Mouse (Mus musculus): ENCODE measurements at regions not wholly inside any gene's neighbourhood (a gene's known extent, or its start where the extent isn't known, plus 50 kb on each side); places are given as distances from the start of the nearest gene placed in this dataset.
"Not testable (repeated sequence)": the region's sequence is repeated elsewhere in the genome, so short reads cannot be mapped to it uniquely, and the experiment has no call there.

GRCm38 (mm10) chrX:159058931-159059330, 151.2 kb upstream of the Rps6ka3 start:
- H3K4me3 ChIP-seq (replicated peaks; ENCODE audit: extremely low read depth, low read depth, low read length): no peak overlapping the region
- no peak for DNase-seq
- TF ChIP-seq POLR2A (IDR thresholded peaks at IDR 0.05; ENCODE audit: borderline replicate concordance, extremely low read depth, low read depth, low read length) (no peak), CTCF (IDR thresholded peaks at IDR 0.05; ENCODE audit: insufficient read depth, low read length) (no peak)
- no peaks in the 10 kb centered on the region for H3K4me1 ChIP-seq (ENCODE audit: control insufficient read depth, insufficient read depth, low read length)

GRCm38 (mm10) chrX:159061322-159061721, 148.8 kb upstream of the Rps6ka3 start:
- no peak for DNase-seq
- H3K4me3 ChIP-seq (replicated peaks; ENCODE audit: extremely low read depth, low read depth, low read length): no peak overlapping the region
- no peaks in the 10 kb centered on the region for H3K4me1 ChIP-seq (ENCODE audit: control insufficient read depth, insufficient read depth, low read length)
- no peak for TF ChIP-seq POLR2A (IDR thresholded peaks at IDR 0.05; ENCODE audit: borderline replicate concordance, extremely low read depth, low read depth, low read length)
- no peak for TF ChIP-seq CTCF (IDR thresholded peaks at IDR 0.05; ENCODE audit: insufficient read depth, low read length)

GRCm38 (mm10) chrX:159066212-159066611, 143.9 kb upstream of the Rps6ka3 start:
- no peaks in the 10 kb centered on the region for H3K4me1 ChIP-seq (ENCODE audit: control insufficient read depth, insufficient read depth, low read length)
- no peak for DNase-seq
- no peak overlapping the region for H3K4me3 ChIP-seq (replicated peaks; ENCODE audit: extremely low read depth, low read depth, low read length)
- TF ChIP-seq CTCF (IDR thresholded peaks at IDR 0.05; ENCODE audit: insufficient read depth, low read length) (no peak), POLR2A (IDR thresholded peaks at IDR 0.05; ENCODE audit: borderline replicate concordance, extremely low read depth, low read depth, low read length) (no peak)
- WGBS: 53% methylated on average over 2 of the region's 2 CpGs

- H3K4me3 ChIP-seq (replicated peaks; ENCODE audit: extremely low read depth, low read depth, low read length): no peak overlapping the region
- no peak for DNase-seq
- TF ChIP-seq POLR2A (IDR thresholded peaks at IDR 0.05; ENCODE audit: borderline replicate concordance, extremely low read depth, low read depth, low read length): no peak
- TF ChIP-seq CTCF (IDR thresholded peaks at IDR 0.05; ENCODE audit: insufficient read depth, low read length): no peak
- no peaks in the 10 kb centered on the region; the same call in 1 of the 2 replicates for H3K4me1 ChIP-seq (ENCODE audit: control insufficient read depth, insufficient read depth, low read length)
- 58% methylated on average over 3 of the region's 3 CpGs for WGBS
These were observed 137.5 kb upstream of the Rps6ka3 start for GRCm38 (mm10) chrX:159072647-159073046.

- no peaks in the 10 kb centered on the region; the same call in 1 of the 2 replicates for H3K4me1 ChIP-seq (ENCODE audit: control insufficient read depth, insufficient read depth, low read length)
- no peak for DNase-seq
- TF ChIP-seq CTCF (IDR thresholded peaks at IDR 0.05; ENCODE audit: insufficient read depth, low read length) (no peak), POLR2A (IDR thresholded peaks at IDR 0.05; ENCODE audit: borderline replicate concordance, extremely low read depth, low read depth, low read length) (no peak)
- H3K4me3 ChIP-seq (replicated peaks; ENCODE audit: extremely low read depth, low read depth, low read length): no peak overlapping the region
These were observed 136.6 kb upstream of the Rps6ka3 start for GRCm38 (mm10) chrX:159073533-159073932.

GRCm38 (mm10) chrX:159080508-159080907, 129.6 kb upstream of the Rps6ka3 start:
- Histone ChIP-seq H3K4me3 (replicated peaks; ENCODE audit: extremely low read depth, low read depth, low read length) (no peak overlapping the region), H3K4me1 (ENCODE audit: control insufficient read depth, insufficient read depth, low read length) (no peaks in the 10 kb centered on the region; the same call in 1 of the 2 replicates)
- 44% methylated on average over 2 of the region's 2 CpGs for WGBS
- no peak for DNase-seq
- TF ChIP-seq CTCF (IDR thresholded peaks at IDR 0.05; ENCODE audit: insufficient read depth, low read length): no peak
- TF ChIP-seq POLR2A (IDR thresholded peaks at IDR 0.05; ENCODE audit: borderline replicate concordance, extremely low read depth, low read depth, low read length): no peak

GRCm38 (mm10) chrX:159110651-159111050, 99.5 kb upstream of the Rps6ka3 start:
- H3K4me1 ChIP-seq (ENCODE audit: control insufficient read depth, insufficient read depth, low read length); H3K4me3 ChIP-seq (replicated peaks; ENCODE audit: extremely low read depth, low read depth, low read length); DNase-seq: not testable (repeated sequence)
- WGBS: 93% methylated on average over 6 of the region's 6 CpGs

GRCm38 (mm10) chrX:159116210-159116609, 93.9 kb upstream of the Rps6ka3 start:
- H3K4me3 ChIP-seq (replicated peaks; ENCODE audit: extremely low read depth, low read depth, low read length): no peak overlapping the region
- no peaks in the 10 kb centered on the region for H3K4me1 ChIP-seq (ENCODE audit: control insufficient read depth, insufficient read depth, low read length)
- no peak for DNase-seq
- TF ChIP-seq CTCF (IDR thresholded peaks at IDR 0.05; ENCODE audit: insufficient read depth, low read length) (no peak), POLR2A (IDR thresholded peaks at IDR 0.05; ENCODE audit: borderline replicate concordance, extremely low read depth, low read depth, low read length) (no peak)

GRCm38 (mm10) chrX:159140554-159140953, 69.6 kb upstream of the Rps6ka3 start:
- Histone ChIP-seq H3K4me1 (ENCODE audit: control insufficient read depth, insufficient read depth, low read length) (peaks cover 6% of the 10 kb centered on the region), H3K4me3 (replicated peaks; ENCODE audit: extremely low read depth, low read depth, low read length) (no peak overlapping the region)
- no peak for DNase-seq
- TF ChIP-seq POLR2A (IDR thresholded peaks at IDR 0.05; ENCODE audit: borderline replicate concordance, extremely low read depth, low read depth, low read length) (no peak), CTCF (IDR thresholded peaks at IDR 0.05; ENCODE audit: insufficient read depth, low read length) (no peak)
- WGBS: 60% methylated on average over 4 of the region's 4 CpGs

- Histone ChIP-seq H3K4me3 (replicated peaks; ENCODE audit: extremely low read depth, low read depth, low read length) (no peak overlapping the region), H3K4me1 (ENCODE audit: control insufficient read depth, insufficient read depth, low read length) (peaks cover 7% of the 10 kb centered on the region)
- DNase-seq: no peak
- 83% methylated on average over 4 of the region's 4 CpGs for WGBS
- TF ChIP-seq POLR2A (IDR thresholded peaks at IDR 0.05; ENCODE audit: borderline replicate concordance, extremely low read depth, low read depth, low read length) (no peak), CTCF (IDR thresholded peaks at IDR 0.05; ENCODE audit: insufficient read depth, low read length) (no peak)
These were observed 66.8 kb upstream of the Rps6ka3 start for GRCm38 (mm10) chrX:159143278-159143677.

- DNase-seq: no peak
- 35% methylated on average over 3 of the region's 3 CpGs for WGBS
- H3K4me1 ChIP-seq (ENCODE audit: control insufficient read depth, insufficient read depth, low read length): peaks cover 7% of the 10 kb centered on the region
These were observed 65.4 kb upstream of the Rps6ka3 start for GRCm38 (mm10) chrX:159144674-159145073.

More at GRCm38 (mm10) chrX:159144674-159145073, 65.4 kb upstream of the Rps6ka3 start:
- no peak for TF ChIP-seq POLR2A (IDR thresholded peaks at IDR 0.05; ENCODE audit: borderline replicate concordance, extremely low read depth, low read depth, low read length)
- TF ChIP-seq CTCF (IDR thresholded peaks at IDR 0.05; ENCODE audit: insufficient read depth, low read length): no peak
- no peak overlapping the region for H3K4me3 ChIP-seq (replicated peaks; ENCODE audit: extremely low read depth, low read depth, low read length)
